Mouse (Mus musculus) hindbrain, embryonic 12.5 days (tissue): ENCODE results near the gene Kctd14. TPM values are rescaled to one million over a fixed set of nuclear protein-coding genes. Genes with fewer than 3 reads are reported as not detected.
"Not testable (repeated sequence)": the region's sequence is repeated elsewhere in the genome, so short reads cannot be mapped to it uniquely, and the experiment has no call there.

Source experiments
- ATAC-seq: fragments of 200-750 bp; cut with Nextera tagmentation; 2 replicates; pipeline ENCODE4 v1.8.0; 2017; ENCODE audit warnings: moderate TSS enrichment; ENCODE audit not compliant: low FRiP score
- H3K27ac ChIP-seq: fragments of 300-500 bp; sonication (generic); 2 replicates; pipeline ENCODE4 v1.5.1; 2016; ENCODE audit warnings: mild to moderate bottlenecking
- H3K27me3 ChIP-seq: fragments of 300-500 bp; sonication (generic); 2 replicates; pipeline ENCODE4 v1.6.1; 2016; ENCODE audit warnings: mild to moderate bottlenecking
- H3K36me3 ChIP-seq: fragments of 300-500 bp; sonication (generic); 2 replicates; pipeline ENCODE4 v1.6.1; 2016; ENCODE audit warnings: mild to moderate bottlenecking
- H3K4me1 ChIP-seq: fragments of 300-500 bp; sonication (generic); 2 replicates; pipeline ENCODE4 v1.6.1; 2016
- H3K4me2 ChIP-seq: fragments of 300-500 bp; sonication (generic); replicated peaks from 2 replicates; pipeline ENCODE4 v1.6.1; 2016; ENCODE audit warnings: mild to moderate bottlenecking
- H3K4me3 ChIP-seq: fragments of 300-500 bp; sonication (generic); 2 replicates; pipeline ENCODE4 v1.5.1; 2016; ENCODE audit warnings: mild to moderate bottlenecking
- H3K9ac ChIP-seq: fragments of 300-500 bp; sonication (generic); 2 replicates; pipeline ENCODE4 v1.6.1; 2016; ENCODE audit warnings: mild to moderate bottlenecking, moderate library complexity
- H3K9me3 ChIP-seq: fragments of 300-500 bp; sonication (generic); replicated peaks from 2 replicates; pipeline ENCODE4 v1.6.1; 2016; ENCODE audit warnings: mild to moderate bottlenecking
- WGBS: fragments of 180-500 bp; shearing (Covaris S2); methylation state at CpG from one replicate; pipeline ENCODE4 v1.1.7; 2016; 5-methylcytosine and 5-hydroxymethylcytosine counted together
- polyA plus RNA-seq: library from polyadenylated mRNA; unstranded; fragments of >200 nt; fragmentation: Nextera tagmentation; extraction: Ambion mirVana; gene quantifications from 2 replicates; pipeline ENCODE4 v1.2.1, GENCODE M21; 2016

The Kctd14 gene
- 1.8 and 2.3 TPM in 2 replicates for polyA plus RNA-seq

- not testable (repeated sequence) for H3K36me3 ChIP-seq, H3K27me3 ChIP-seq, H3K4me3 ChIP-seq, H3K4me2 ChIP-seq, H3K27ac ChIP-seq, H3K9ac ChIP-seq, ATAC-seq, H3K9me3 ChIP-seq
- 87% methylated on average over 2 of the region's 2 CpGs for WGBS
- peaks cover 23% of the 10 kb centered on the region for H3K4me1 ChIP-seq
Measured at GRCm38 (mm10) chr7:97451023-97451422, at the start of gene Kctd14. Gene Kctd14, plus strand, starts transcription at chr7:97451323.

GRCm38 (mm10) chr7:97407145-97407544, 44.0 kb upstream of the Kctd14 start:
- peaks cover 48% of the 10 kb centered on the region for H3K36me3 ChIP-seq
- no peak overlapping the region for H3K4me2 ChIP-seq
- no peak for ATAC-seq
- no peak overlapping the region for H3K27ac ChIP-seq
- H3K27me3 ChIP-seq, result no peaks in the 10 kb centered on the region
- 91% methylated on average over 10 of the region's 10 CpGs for WGBS
- H3K9me3 ChIP-seq, result no peaks in the 10 kb centered on the region
- H3K4me3 ChIP-seq, result no peak overlapping the region
- no peaks in the 10 kb centered on the region; the same call in 1 of the 2 replicates for H3K4me1 ChIP-seq
- H3K9ac ChIP-seq, result no peak overlapping the region

- Histone ChIP-seq H3K4me1 (peaks cover 3% of the 10 kb centered on the region; the same call in 1 of the 2 replicates), H3K36me3 (peaks cover 48% of the 10 kb centered on the region), H3K4me2 (no peak overlapping the region), H3K9me3 (no peaks in the 10 kb centered on the region), H3K27me3 (no peaks in the 10 kb centered on the region), H3K9ac (no peak overlapping the region), H3K27ac (no peak overlapping the region), H3K4me3 (no peak overlapping the region)
- WGBS, result 88% methylated on average over 2 of the region's 2 CpGs
- no peak for ATAC-seq
Measured at GRCm38 (mm10) chr7:97411106-97411505, 40.0 kb upstream of the Kctd14 start.

GRCm38 (mm10) chr7:97411575-97411974, 39.5 kb upstream of the Kctd14 start:
- Histone ChIP-seq H3K9me3 (no peaks in the 10 kb centered on the region), H3K27me3 (no peaks in the 10 kb centered on the region), H3K36me3 (peaks cover 48% of the 10 kb centered on the region), H3K4me3 (no peak overlapping the region), H3K4me1 (peaks cover 3% of the 10 kb centered on the region; the same call in 1 of the 2 replicates), H3K27ac (no peak overlapping the region), H3K9ac (no peak overlapping the region), H3K4me2 (no peak overlapping the region)
- no peak for ATAC-seq
- WGBS, result 79% methylated on average over 3 of the region's 3 CpGs

- no peak for ATAC-seq
- Histone ChIP-seq H3K27me3 (no peaks in the 10 kb centered on the region), H3K27ac (no peak overlapping the region), H3K4me3 (no peak overlapping the region), H3K4me1 (peaks cover 6% of the 10 kb centered on the region), H3K9me3 (no peaks in the 10 kb centered on the region), H3K36me3 (peaks cover 32% of the 10 kb centered on the region), H3K9ac (no peak overlapping the region), H3K4me2 (no peak overlapping the region)
- WGBS, result 98% methylated on average over 1 of the region's 1 CpGs
Measured at GRCm38 (mm10) chr7:97413981-97414380, 37.1 kb upstream of the Kctd14 start.

GRCm38 (mm10) chr7:97414426-97414825, 36.7 kb upstream of the Kctd14 start:
- Histone ChIP-seq H3K4me3 (no peak overlapping the region), H3K4me1 (peaks cover 7% of the 10 kb centered on the region), H3K9ac (no peak overlapping the region), H3K36me3 (peaks cover 28% of the 10 kb centered on the region), H3K27me3 (no peaks in the 10 kb centered on the region), H3K4me2 (no peak overlapping the region), H3K27ac (no peak overlapping the region), H3K9me3 (no peaks in the 10 kb centered on the region)
- ATAC-seq, result no peak
- 85% methylated on average over 1 of the region's 1 CpGs for WGBS

- H3K4me3 ChIP-seq, result no peak overlapping the region
- WGBS, result 64% methylated on average over 9 of the region's 9 CpGs
- H3K27me3 ChIP-seq, result no peaks in the 10 kb centered on the region
- H3K9ac ChIP-seq, result no peak overlapping the region
- peaks cover 21% of the 10 kb centered on the region for H3K36me3 ChIP-seq
- peaks cover 7% of the 10 kb centered on the region for H3K4me1 ChIP-seq
- H3K27ac ChIP-seq, result no peak overlapping the region
- H3K4me2 ChIP-seq, result no peak overlapping the region
- ATAC-seq, result no peak
- no peaks in the 10 kb centered on the region for H3K9me3 ChIP-seq
Measured at GRCm38 (mm10) chr7:97414915-97415687, 36.0 kb upstream of the Kctd14 start.

GRCm38 (mm10) chr7:97416473-97416872, 34.6 kb upstream of the Kctd14 start:
- Histone ChIP-seq H3K4me2 (no peak overlapping the region), H3K9ac (no peak overlapping the region), H3K27ac (no peak overlapping the region), H3K4me1 (peaks cover 7% of the 10 kb centered on the region), H3K9me3 (no peaks in the 10 kb centered on the region), H3K36me3 (peaks cover 7% of the 10 kb centered on the region; the same call in 1 of the 2 replicates), H3K4me3 (no peak overlapping the region), H3K27me3 (no peaks in the 10 kb centered on the region)
- no peak for ATAC-seq
- 83% methylated on average over 4 of the region's 4 CpGs for WGBS

- peaks cover 5% of the 10 kb centered on the region; the same call in 1 of the 2 replicates for H3K36me3 ChIP-seq
- WGBS, result 83% methylated on average over 25 of the region's 25 CpGs
Measured at GRCm38 (mm10) chr7:97416906-97417777, 34.0 kb upstream of the Kctd14 start, which contains the start of gene Thrsp. Gene Thrsp, minus strand, starts transcription at chr7:97417730.

GRCm38 (mm10) chr7:97418717-97419116, 32.4 kb upstream of the Kctd14 start:
- WGBS, result 62% methylated on average over 5 of the region's 5 CpGs
- peaks cover 7% of the 10 kb centered on the region for H3K4me1 ChIP-seq
- ATAC-seq, result no peak
- H3K9ac ChIP-seq, result no peak overlapping the region
- no peak overlapping the region for H3K4me3 ChIP-seq
- H3K4me2 ChIP-seq, result no peak overlapping the region
- H3K27ac ChIP-seq, result no peak overlapping the region
- no peaks in the 10 kb centered on the region for H3K36me3 ChIP-seq
- H3K27me3 ChIP-seq, result no peaks in the 10 kb centered on the region
- no peaks in the 10 kb centered on the region for H3K9me3 ChIP-seq

More at GRCm38 (mm10) chr7:97416906-97417777, 34.0 kb upstream of the Kctd14 start, which contains the start of gene Thrsp:
- no peak within 1 kb of the TSS for H3K4me3 ChIP-seq
- no peak within 1 kb of the TSS for H3K9ac ChIP-seq
- ATAC-seq, result no peak
- H3K27me3 ChIP-seq, result no peaks in the 10 kb centered on the region
- H3K9me3 ChIP-seq, result no peaks in the 10 kb centered on the region
- no peak within 1 kb of the TSS for H3K4me2 ChIP-seq
- H3K4me1 ChIP-seq, result peaks cover 7% of the 10 kb centered on the region
- H3K27ac ChIP-seq, result no peak within 1 kb of the TSS

- 83% methylated on average over 5 of the region's 5 CpGs for WGBS
Measured at GRCm38 (mm10) chr7:97419163-97419562, 32.0 kb upstream of the Kctd14 start.

GRCm38 (mm10) chr7:97420406-97420805, 30.7 kb upstream of the Kctd14 start:
- H3K27ac ChIP-seq, result no peak overlapping the region
- ATAC-seq, result no peak
- no peaks in the 10 kb centered on the region for H3K36me3 ChIP-seq
- H3K9me3 ChIP-seq, result no peaks in the 10 kb centered on the region
- WGBS, result 75% methylated on average over 1 of the region's 1 CpGs
- H3K4me1 ChIP-seq, result peaks cover 8% of the 10 kb centered on the region
- H3K27me3 ChIP-seq, result no peaks in the 10 kb centered on the region
- no peak overlapping the region for H3K4me3 ChIP-seq
- H3K4me2 ChIP-seq, result no peak overlapping the region
- no peak overlapping the region for H3K9ac ChIP-seq

More at GRCm38 (mm10) chr7:97419163-97419562, 32.0 kb upstream of the Kctd14 start:
- H3K27ac ChIP-seq, result no peak overlapping the region
- H3K9ac ChIP-seq, result no peak overlapping the region
- no peak for ATAC-seq
- H3K36me3 ChIP-seq, result no peaks in the 10 kb centered on the region
- H3K4me3 ChIP-seq, result no peak overlapping the region
- H3K27me3 ChIP-seq, result no peaks in the 10 kb centered on the region
- H3K9me3 ChIP-seq, result no peaks in the 10 kb centered on the region
- H3K4me1 ChIP-seq, result peaks cover 7% of the 10 kb centered on the region
- no peak overlapping the region for H3K4me2 ChIP-seq
